Mouse (Mus musculus) 416B (cell line): Measurements from ENCODE around the gene Ruvbl2.
A peak's percentile ranks its signal among the peaks of the same experiment; 100 is the strongest.
"Not testable (repeated sequence)": the region's sequence is repeated elsewhere in the genome, so short reads cannot be mapped to it uniquely, and the experiment has no call there.

Experiments
- DNase-seq: peaks from one replicate; pipeline ENCODE4 v3.0.0; 2011; ENCODE audit warnings: low read depth

The Ruvbl2 gene

DNA sequence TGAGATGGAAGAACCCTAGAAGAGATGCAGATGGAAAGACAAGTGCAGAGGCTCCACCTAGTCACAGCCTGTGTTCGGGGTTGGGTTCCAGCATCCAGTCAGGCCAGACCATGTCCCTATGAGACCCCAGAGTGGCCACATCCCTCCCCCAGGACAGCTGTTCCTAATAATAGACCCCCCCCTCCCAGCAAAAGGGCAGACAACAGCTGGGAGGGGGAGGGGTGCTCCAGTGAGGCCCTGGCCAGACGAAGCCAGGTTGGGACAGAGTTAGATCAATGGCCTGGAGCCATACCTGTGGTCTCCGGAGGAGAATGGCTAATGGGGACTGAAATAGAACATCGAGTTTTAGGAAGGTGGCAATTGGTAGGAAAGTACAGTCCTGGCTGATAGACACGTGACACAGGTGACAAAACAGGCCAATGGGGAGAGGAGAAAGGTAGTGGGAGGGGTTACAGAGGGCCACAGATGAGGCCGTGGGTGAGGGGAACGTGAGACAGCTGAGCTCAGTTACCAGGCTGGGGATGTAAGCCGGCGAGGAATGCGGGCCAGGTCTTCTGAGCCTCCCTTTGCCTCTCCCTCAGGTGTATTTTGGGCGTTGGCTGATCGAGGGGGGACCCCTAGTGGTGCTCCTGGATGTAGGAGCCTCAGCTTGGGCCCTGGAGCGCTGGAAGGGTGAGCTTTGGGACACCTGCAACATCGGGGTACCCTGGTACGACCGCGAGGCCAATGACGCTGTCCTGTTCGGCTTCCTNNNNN is at the start of gene Ruvbl2:
Gene Ruvbl2 (minus strand): TSS at position 576 of the 756 bp plus-strand sequence.
- no peak for DNase-seq

DNA sequence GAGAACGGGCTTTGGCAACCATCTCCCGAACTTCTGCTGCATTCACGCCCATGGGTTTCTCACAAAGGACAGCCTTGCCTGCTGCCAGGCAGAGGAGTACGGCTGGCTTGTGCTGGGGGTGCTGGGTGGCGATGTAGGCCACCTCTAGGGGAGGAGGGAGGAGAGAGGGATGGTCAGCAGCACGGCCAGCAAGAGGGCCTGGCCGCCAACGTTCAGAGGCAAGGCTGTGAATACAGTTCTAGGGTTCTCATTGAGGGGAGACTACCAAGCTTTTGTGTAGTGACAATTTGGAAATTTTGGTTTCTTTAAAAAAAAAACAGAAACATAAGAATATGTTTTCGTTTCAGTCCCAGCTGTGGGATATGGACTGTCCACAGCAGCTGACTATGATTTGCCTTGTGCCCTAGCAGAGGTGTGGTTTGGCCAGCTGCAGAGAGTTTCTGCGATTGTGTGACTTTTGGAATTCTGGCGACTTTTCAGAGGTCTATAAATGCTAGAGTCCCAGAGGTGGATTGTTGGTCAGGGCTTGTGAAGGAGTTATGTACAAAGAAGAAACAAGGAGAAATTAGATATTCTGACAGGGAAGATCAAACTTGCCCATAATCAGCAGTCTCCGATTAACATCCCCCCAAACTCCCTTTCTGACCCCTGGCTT is 49.0 kb upstream of the Ruvbl2 start, which contains the start of gene Gm45808:
Gene Gm45808 (minus strand): TSS at position 51 of the 655 bp plus-strand sequence.
- DNase-seq = no peak

DNA sequence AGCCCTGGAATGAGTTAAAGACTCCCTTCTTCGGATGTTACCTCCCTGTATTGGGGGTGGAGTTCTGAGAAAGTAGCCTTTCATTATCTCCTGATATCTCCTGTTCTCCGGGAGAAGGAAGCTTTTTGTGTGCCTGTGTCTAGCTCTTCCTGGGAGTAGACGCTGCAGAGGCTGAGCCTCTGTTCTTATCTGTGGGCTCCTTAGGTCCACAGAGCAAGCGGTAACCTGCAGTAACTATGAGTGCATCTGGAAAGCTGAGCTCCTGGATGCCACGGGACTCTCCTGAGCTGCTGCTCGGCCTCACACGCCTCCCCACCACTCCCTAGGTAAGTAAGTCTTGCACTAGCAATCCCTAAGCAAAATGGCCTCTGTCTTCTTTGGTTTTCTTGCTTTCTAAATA is 48.3 kb upstream of the Ruvbl2 start:
- DNase-seq = no peak

GRCm38 (mm10) chr7:45484985-45485384 is 47.1 kb upstream of the Ruvbl2 start:
- not testable (repeated sequence) for DNase-seq

DNA sequence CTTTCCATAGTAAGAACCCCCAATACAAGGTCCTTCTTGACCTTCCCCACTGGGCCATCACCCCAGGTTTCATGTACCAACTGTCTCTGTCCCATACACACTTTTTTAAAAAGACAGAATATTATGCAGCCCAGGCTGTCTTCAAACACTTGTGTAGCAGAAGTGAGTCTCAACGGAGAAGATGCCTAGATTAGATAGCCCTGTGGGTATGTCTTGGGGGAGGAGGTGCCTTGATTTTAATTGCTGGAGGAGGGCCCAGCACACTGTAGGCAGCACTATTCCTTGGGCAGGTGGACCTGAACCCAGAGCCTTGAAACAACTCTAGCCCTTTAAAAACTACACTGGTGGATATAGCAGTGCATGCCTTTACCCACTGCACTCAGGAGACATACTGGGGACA is 44.3 kb upstream of the Ruvbl2 start:
- DNase-seq = no peak

DNA sequence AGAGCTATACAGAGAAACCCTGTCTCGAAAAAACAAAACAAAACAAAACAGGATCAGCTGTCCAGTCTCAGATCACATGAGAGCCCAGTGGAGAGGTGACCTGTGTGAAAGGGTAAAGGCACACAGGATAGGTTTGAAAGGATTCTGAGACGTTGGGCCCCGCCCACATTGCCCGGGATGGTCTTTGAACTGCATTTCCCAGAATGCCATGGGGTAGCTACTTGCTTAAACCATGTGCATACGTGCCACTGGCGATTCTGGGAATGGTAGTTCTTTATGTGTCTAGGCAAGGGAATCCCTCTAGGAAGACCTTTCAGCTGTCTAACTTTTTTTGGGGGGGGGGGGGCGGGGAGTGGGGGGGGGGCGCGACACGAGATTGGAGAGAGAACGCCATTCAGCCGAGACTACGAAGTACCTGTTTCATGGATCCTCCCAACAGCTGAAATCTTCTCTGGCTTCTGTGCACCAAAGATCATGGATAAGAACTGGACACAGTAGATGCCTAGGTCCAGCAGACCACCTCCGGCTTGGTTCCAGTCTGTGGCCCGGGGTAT is 43.6 kb upstream of the Ruvbl2 start, which contains the start of gene Tulp2:
Gene Tulp2 (plus strand): TSS at position 504 of the 554 bp plus-strand sequence.
- DNase-seq = peak; percentile 79

GRCm38 (mm10) chr7:45480310-45480709 is 42.4 kb upstream of the Ruvbl2 start:
- not testable (repeated sequence) for DNase-seq

GRCm38 (mm10) chr7:45478774-45479173 is 40.9 kb upstream of the Ruvbl2 start:
- DNase-seq = no peak

- peak; percentile 82 for DNase-seq
Observed at GRCm38 (mm10) chr7:45477003-45477402, 39.1 kb upstream of the Ruvbl2 start.

DNA sequence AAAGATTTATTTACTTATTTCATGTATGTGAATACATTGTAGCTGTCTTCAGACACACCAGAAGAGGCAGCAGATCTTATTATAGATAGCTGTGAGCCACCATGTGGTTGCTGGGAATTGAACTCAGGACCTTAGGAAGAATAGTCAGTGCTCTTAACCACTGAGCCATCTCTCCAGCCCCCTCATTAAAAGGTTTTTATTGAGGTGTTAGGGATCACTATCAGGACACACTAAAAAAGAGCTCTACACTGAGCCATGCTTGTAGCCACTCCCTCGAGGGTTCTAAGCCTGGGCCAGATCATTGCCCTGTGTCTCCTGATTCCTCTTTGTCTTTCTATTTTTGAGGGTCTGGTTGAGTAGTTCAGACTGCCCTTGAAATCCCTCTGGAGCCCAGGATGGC is 38.6 kb upstream of the Ruvbl2 start:
- no peak for DNase-seq

DNA sequence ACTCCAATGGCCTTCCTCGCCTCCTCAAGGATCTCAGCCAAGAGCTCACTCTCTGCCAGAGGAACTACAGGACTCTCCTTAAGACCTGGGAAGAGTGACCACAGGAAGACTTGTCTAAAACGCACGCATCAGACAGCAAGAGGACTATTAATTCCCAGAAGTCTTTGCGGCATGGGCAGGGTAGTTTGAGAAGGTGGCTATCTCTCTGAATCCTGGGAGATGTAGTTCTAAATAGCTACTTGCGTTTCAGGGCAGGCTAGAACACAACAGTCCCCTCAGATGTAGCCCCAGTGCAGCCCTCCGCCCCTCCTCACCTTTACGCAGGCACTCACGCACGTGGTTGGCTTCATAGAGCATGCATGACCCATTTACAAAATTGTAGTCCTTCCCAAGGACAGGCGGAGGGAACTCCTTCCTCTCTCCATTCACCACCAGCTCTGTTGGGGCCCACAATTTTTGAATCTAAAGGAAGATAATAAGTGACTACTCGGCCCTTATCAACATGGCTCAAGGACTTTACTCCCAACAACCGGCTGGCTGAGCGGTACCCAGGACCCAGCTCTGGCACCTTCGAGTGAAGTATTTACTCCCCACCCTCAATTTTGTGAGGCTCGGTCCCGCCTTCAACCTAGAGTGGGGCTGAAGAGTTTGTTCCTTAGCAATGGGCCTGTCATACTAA is 37.5 kb upstream of the Ruvbl2 start:
- peak; percentile 88 for DNase-seq

DNA sequence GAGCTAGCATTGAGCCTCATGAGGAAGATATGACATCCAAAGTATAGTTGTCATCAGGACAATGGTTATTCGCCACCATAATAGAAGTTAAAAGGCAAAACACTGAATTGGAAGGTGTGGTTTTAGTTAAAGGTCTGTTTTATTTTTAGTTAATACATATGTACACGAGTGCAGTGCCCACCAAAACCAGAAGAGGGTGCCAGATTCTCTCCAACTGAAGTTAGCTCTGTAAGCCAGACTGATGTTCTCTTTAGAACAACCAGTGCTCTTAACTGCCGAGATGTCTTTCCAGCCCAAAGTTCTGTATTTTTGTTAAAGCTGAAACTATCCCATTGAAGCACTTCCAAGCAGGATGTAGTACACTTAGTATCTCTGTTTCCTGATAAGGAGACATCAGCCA is 33.0 kb upstream of the Ruvbl2 start:
- DNase-seq = peak; percentile 85

GRCm38 (mm10) chr7:45467090-45467670 is 29.3 kb upstream of the Ruvbl2 start:
- DNase-seq = no peak

DNA sequence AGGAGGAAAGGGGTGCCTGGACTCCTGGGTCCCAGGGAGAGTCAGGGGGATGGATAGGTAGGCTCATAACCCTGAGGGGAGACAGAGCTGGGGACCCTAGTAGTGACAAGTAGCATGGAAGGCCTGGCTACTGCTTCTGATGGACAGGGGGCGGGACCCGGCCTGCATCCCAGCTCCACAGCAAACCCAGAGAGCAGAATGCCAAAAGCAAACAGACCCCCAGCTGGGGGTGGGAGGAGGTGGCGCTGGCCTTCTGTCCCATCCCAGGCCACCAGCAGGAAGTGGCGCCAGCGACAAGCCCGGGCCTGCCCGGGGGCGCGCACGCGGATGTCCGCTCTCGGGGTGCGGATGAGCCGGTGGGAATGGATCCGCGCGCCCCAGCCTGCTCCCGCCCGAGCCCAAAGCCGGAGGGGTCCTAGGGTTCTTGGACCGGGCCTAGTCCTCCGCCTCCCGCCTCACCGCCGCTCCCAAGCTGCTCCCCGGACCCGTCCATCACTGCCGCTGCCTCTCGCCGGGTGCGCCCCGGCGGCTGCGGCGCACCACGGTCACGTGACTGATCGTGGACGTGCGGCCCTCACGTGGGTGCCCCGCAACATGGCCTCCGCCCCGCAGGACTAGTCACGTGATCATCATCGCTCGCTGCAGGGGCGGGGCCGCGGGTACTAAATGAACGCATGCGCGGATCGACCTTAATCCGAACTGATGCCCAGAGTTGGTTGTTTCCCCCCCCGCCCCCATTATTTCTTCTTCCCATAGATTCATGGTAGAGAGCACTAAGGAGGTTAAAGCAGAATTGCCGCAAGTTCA is 28.6 kb upstream of the Ruvbl2 start, which contains the start of gene Bax:
Gene Bax (minus strand): TSS at position 616 of the 807 bp plus-strand sequence.
- DNase-seq = peak; percentile 96

DNA sequence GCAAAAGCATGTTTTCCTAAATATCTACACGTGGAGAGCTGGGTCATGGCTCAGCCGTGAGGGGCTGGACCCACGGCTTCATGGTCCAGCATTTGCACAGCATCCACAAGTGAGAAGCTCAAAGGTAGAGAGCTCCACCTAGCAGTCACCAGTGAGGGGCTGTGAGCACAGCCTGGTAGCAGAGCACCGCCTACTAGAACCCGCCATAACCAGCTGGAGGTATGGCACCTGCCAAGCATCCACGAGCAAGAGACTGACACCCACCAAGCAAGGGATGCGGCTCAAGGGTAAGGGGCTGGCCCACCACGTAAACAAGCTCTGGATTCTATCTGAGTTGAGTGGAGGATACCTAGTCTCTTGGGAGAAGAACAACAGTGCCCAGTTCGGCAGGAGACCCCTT is 27.7 kb upstream of the Ruvbl2 start:
- DNase-seq = peak; percentile 69

GRCm38 (mm10) chr7:45465112-45465511 is 27.2 kb upstream of the Ruvbl2 start:
- no peak for DNase-seq

DNA sequence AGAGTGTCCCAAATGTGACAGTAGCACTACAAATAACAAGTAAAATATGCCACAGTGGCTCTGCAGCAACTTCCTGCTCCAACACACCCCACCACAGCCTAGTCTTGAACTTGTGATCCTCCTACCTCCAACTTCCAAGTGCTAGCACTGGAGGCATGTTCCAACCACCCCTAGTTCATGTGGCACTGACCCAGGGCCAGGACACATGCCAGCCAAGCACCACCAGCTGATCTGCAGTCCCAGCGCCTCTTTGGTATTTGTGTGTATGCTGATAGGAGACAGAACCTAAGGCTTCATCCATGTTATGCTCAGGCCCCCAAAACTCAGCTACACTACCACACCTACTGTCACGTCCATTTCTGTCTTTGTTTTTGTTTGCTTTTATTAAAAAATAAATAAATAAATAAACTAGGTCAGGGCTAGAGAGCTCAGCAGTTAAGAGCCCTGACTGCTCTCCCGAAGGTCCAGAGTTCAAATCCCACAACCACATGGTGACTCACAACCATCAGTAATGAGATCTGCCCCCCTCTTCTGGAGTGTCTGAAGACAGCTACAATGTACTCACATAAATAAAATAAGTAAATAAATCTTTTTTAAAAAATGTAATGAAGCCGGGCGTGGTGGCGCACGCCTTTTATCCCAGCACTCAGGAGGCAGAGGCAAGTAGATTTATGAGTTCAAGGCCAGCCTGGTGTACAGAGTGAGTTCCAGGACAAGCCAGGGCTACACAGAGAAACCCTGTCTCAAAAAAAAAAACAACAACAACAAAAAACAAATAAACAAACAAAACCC is 26.3 kb upstream of the Ruvbl2 start:
- DNase-seq = no peak

DNA sequence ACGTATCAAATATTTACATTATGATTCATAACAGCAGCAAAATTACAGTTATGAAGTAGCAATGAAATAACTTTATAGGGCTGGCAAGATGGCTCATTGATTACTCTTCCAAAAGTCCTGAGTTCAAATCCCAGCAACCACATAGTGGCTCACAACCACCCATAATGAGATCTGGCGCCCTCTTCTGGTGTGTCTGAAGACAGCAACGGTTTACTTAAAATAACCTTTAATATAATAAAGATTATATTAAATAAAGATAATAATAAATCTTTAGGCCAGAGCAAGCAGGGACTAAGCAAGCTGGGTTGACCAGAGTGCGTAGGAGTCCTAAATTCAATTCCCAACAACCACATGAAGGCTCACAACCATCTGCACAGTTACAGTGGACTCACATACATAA is 25.0 kb upstream of the Ruvbl2 start:
- DNase-seq = not testable (repeated sequence)

- DNase-seq = no peak
Observed at GRCm38 (mm10) chr7:45462325-45462724, 24.4 kb upstream of the Ruvbl2 start.

DNA sequence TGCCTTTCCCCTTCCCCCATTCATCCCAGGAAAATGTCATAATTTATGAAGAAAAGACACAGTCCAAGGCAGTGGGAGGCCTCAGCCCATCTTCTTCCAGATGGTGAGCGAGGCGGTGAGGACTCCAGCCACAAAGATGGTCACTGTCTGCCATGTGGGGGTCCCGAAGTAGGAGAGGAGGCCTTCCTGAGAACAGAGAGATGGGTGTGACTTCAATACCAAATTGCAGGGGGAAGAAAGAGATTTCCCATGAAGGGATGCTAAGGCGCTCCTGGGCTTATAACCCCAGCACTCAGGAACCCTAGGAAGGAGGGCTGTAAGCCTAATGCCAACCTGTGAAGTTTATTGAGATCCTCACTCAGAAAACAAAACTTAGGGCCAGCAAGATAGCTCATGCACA is 23.9 kb upstream of the Ruvbl2 start:
- DNase-seq = no peak
